Mouse (Mus musculus): ENCODE measurements around the gene Pln. TPM values are rescaled to one million over a fixed set of nuclear protein-coding genes. Genes with fewer than 3 reads are reported as not detected.

Gene Pln
- polyA plus RNA-seq, 1 experiment from 2014 or later: 1,291 TPM

Other genes starting within 250 kb of the Pln start
- 4.7 and 5.1 TPM in 2 replicates for gene Cep85l, start 42.3 kb downstream of the Pln start, polyA plus RNA-seq (2015; fragmentation: Nextera tagmentation; extraction: Ambion mirVana)